Mouse (Mus musculus) G1E (cell line): ENCODE measurements around the gene Parn.

Source experiments
- CTCF ChIP-seq: IDR thresholded peaks from 2 replicates; pipeline ENCODE4 v1.5.1; 2012; ENCODE audit warnings: low read depth, low read length, inconsistent platforms, mixed read lengths
- GATA1 ChIP-seq: IDR thresholded peaks from 2 replicates; pipeline ENCODE4 v1.6.1; 2012; ENCODE audit warnings: borderline replicate concordance, low read length, inconsistent platforms, mixed read lengths
- GATA2 ChIP-seq: IDR thresholded peaks from 2 replicates; pipeline ENCODE4 v1.6.1; 2012; ENCODE audit warnings: low read depth, low read length, inconsistent platforms, borderline replicate concordance
- POLR2AphosphoS5 ChIP-seq: IDR thresholded peaks from 2 replicates; pipeline ENCODE4 v1.6.1; 2012; ENCODE audit warnings: low read depth, low read length, inconsistent platforms; ENCODE audit not compliant: insufficient replicate concordance
- TAL1 ChIP-seq: conservative IDR thresholded peaks from 2 replicates; pipeline ENCODE4 v1.6.1; 2012; ENCODE audit warnings: low read depth, low read length, inconsistent platforms, mixed read lengths

DNA sequence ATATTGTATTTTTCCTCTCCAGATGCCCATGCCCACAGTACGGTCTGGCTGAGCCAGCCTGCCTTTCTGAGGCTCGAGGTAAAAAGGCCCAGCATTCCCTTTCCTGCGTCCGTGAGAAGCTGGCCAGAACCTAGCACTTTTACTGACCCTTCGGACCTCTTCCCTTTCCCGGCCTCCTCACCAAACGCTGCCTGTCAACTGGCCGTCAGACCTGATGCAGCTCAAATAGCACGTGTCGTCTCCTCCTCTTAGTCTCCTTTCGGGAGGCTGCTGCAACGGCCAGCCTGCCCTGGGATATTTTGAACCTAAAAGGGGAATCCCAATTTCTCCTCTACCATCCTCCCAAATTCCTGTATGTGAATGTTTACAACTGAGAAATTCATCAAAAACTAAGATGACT is 132.1 kb downstream of the Parn start:
- no peak for TF ChIP-seq GATA1
- no peak for TF ChIP-seq CTCF
- no peak for TF ChIP-seq POLR2AphosphoS5
- no peak for TF ChIP-seq TAL1
- no peak for TF ChIP-seq GATA2
